Mouse (Mus musculus) intestine, embryonic 15.5 days (tissue): ENCODE measurements around the gene Ptpn14. TPM values are rescaled to one million over a fixed set of nuclear protein-coding genes. Genes with fewer than 3 reads are reported as not detected.

Experiments
- ATAC-seq: fragments of 200-750 bp; cut with Nextera tagmentation; 2 replicates; pipeline ENCODE4 v1.8.0; 2017; ENCODE audit warnings: moderate TSS enrichment, moderate library complexity
- H3K27ac ChIP-seq: fragments of 300-500 bp; sonication (generic); 2 replicates; pipeline ENCODE4 v1.5.1; 2015; ENCODE audit warnings: mild to moderate bottlenecking, inconsistent platforms
- H3K27me3 ChIP-seq: fragments of 300-500 bp; sonication (generic); replicated peaks from 2 replicates; pipeline ENCODE4 v1.6.1; 2015; ENCODE audit warnings: inconsistent platforms
- H3K36me3 ChIP-seq: fragments of 300-500 bp; sonication (generic); 2 replicates; pipeline ENCODE4 v1.6.1; 2015; ENCODE audit warnings: inconsistent platforms
- H3K4me1 ChIP-seq: fragments of 300-500 bp; sonication (generic); replicated peaks from 2 replicates; pipeline ENCODE4 v1.6.1; 2015; ENCODE audit warnings: inconsistent platforms
- H3K4me2 ChIP-seq: fragments of 300-500 bp; sonication (generic); replicated peaks from 2 replicates; pipeline ENCODE4 v1.6.1; 2015; ENCODE audit warnings: mild to moderate bottlenecking, inconsistent platforms
- H3K4me3 ChIP-seq: fragments of 300-500 bp; sonication (generic); replicated peaks from 2 replicates; pipeline ENCODE4 v1.5.1; 2015; ENCODE audit warnings: inconsistent platforms
- H3K9ac ChIP-seq: fragments of 300-500 bp; sonication (generic); 2 replicates; pipeline ENCODE4 v1.6.1; 2015; ENCODE audit warnings: inconsistent platforms
- H3K9me3 ChIP-seq: fragments of 300-500 bp; sonication (generic); 2 replicates; pipeline ENCODE4 v1.6.1; 2016; ENCODE audit warnings: inconsistent platforms
- WGBS: fragments of 180-500 bp; shearing (Covaris S2); methylation state at CpG from one replicate; pipeline ENCODE4 v1.1.7; 2015; 5-methylcytosine and 5-hydroxymethylcytosine counted together
- polyA plus RNA-seq: library from polyadenylated mRNA; unstranded; fragments of >200 nt; fragmentation: Nextera tagmentation; extraction: Ambion mirVana; gene quantifications from 2 replicates; pipeline ENCODE4 v1.2.1, GENCODE M21; 2015

Ptpn14 gene
- polyA plus RNA-seq, 1 experiment from 2014 or later: 6.2 TPM

- no peak overlapping the region for H3K27ac ChIP-seq
- no peaks in the 10 kb centered on the region for H3K9me3 ChIP-seq
- no peak overlapping the region for H3K4me2 ChIP-seq
- no peaks in the 10 kb centered on the region for H3K36me3 ChIP-seq
- no peak for ATAC-seq
- WGBS: 89% methylated on average over 9 of the region's 9 CpGs
- H3K4me3 ChIP-seq: no peak overlapping the region
- no peaks in the 10 kb centered on the region for H3K4me1 ChIP-seq
- H3K9ac ChIP-seq: no peak overlapping the region
- no peaks in the 10 kb centered on the region for H3K27me3 ChIP-seq
Measured at GRCm38 (mm10) chr1:189902413-189902812, 174.3 kb downstream of the Ptpn14 start.

- Histone ChIP-seq H3K9ac (no peak overlapping the region), H3K4me1 (no peaks in the 10 kb centered on the region), H3K27ac (no peak overlapping the region), H3K36me3 (peaks cover 3% of the 10 kb centered on the region; the same call in 1 of the 2 replicates), H3K4me3 (no peak overlapping the region), H3K4me2 (no peak overlapping the region), H3K9me3 (no peaks in the 10 kb centered on the region), H3K27me3 (no peaks in the 10 kb centered on the region)
- no peak for ATAC-seq
- 83% methylated on average over 11 of the region's 11 CpGs for WGBS
Measured at GRCm38 (mm10) chr1:189903169-189903568, 175.1 kb downstream of the Ptpn14 start.

GRCm38 (mm10) chr1:189910685-189911345 lies 182.7 kb downstream of the Ptpn14 start:
- Histone ChIP-seq H3K27ac (no peak overlapping the region), H3K27me3 (no peaks in the 10 kb centered on the region), H3K36me3 (peaks cover 10% of the 10 kb centered on the region; the same call in 1 of the 2 replicates), H3K9me3 (no peaks in the 10 kb centered on the region), H3K9ac (no peak overlapping the region), H3K4me3 (no peak overlapping the region), H3K4me1 (0 out of 2 replicates have a peak, but pooled peaks cover 3% of the 10 kb centered on the region), H3K4me2 (no peak overlapping the region)
- 65% methylated on average over 13 of the region's 13 CpGs for WGBS
- ATAC-seq: no peak

GRCm38 (mm10) chr1:189913093-189913760 lies 185.2 kb downstream of the Ptpn14 start:
- Histone ChIP-seq H3K4me2 (no peak overlapping the region), H3K4me1 (0 out of 2 replicates have a peak, but pooled peaks cover 3% of the 10 kb centered on the region), H3K27me3 (no peaks in the 10 kb centered on the region), H3K27ac (no peak overlapping the region), H3K9me3 (no peaks in the 10 kb centered on the region), H3K9ac (no peak overlapping the region), H3K36me3 (0 out of 2 replicates have a peak, but pooled peaks cover 8% of the 10 kb centered on the region), H3K4me3 (no peak overlapping the region)
- ATAC-seq: no peak
- WGBS: 82% methylated on average over 21 of the region's 21 CpGs

GRCm38 (mm10) chr1:189916422-189917125 lies 188.5 kb downstream of the Ptpn14 start:
- Histone ChIP-seq H3K27me3 (no peaks in the 10 kb centered on the region), H3K9ac (no peak overlapping the region), H3K27ac (no peak overlapping the region), H3K4me1 (peaks cover 12% of the 10 kb centered on the region), H3K4me3 (no peak overlapping the region), H3K9me3 (no peaks in the 10 kb centered on the region), H3K36me3 (0 out of 2 replicates have a peak, but pooled peaks cover 8% of the 10 kb centered on the region), H3K4me2 (no peak overlapping the region)
- no peak for ATAC-seq
- WGBS: 75% methylated on average over 10 of the region's 10 CpGs

GRCm38 (mm10) chr1:189917126-189917500 lies 189.0 kb downstream of the Ptpn14 start:
- Histone ChIP-seq H3K27me3 (no peaks in the 10 kb centered on the region), H3K4me1 (peaks cover 12% of the 10 kb centered on the region), H3K4me2 (no peak overlapping the region), H3K36me3 (0 out of 2 replicates have a peak, but pooled peaks cover 8% of the 10 kb centered on the region), H3K9me3 (no peaks in the 10 kb centered on the region), H3K27ac (no peak overlapping the region), H3K4me3 (no peak overlapping the region), H3K9ac (no peak overlapping the region)
- WGBS: 53% methylated on average over 4 of the region's 4 CpGs
- no peak for ATAC-seq

- Histone ChIP-seq H3K4me3 (no peak overlapping the region), H3K9me3 (no peaks in the 10 kb centered on the region), H3K36me3 (no peaks in the 10 kb centered on the region), H3K4me1 (peaks cover 12% of the 10 kb centered on the region), H3K27me3 (no peaks in the 10 kb centered on the region), H3K9ac (no peak overlapping the region), H3K27ac (no peak overlapping the region), H3K4me2 (no peak overlapping the region)
- no peak for ATAC-seq
- 82% methylated on average over 3 of the region's 3 CpGs for WGBS
Measured at GRCm38 (mm10) chr1:189919756-189920155, 191.7 kb downstream of the Ptpn14 start.

GRCm38 (mm10) chr1:189920701-189921567 lies 192.9 kb downstream of the Ptpn14 start:
- Histone ChIP-seq H3K9ac (peak overlapping the region; percentile 88), H3K4me2 (peak overlapping the region; percentile 87), H3K4me3 (peak overlapping the region; percentile 91), H3K36me3 (no peaks in the 10 kb centered on the region), H3K27ac (peak overlapping the region; percentile 68; the same call in 1 of the 2 replicates), H3K4me1 (peaks cover 12% of the 10 kb centered on the region), H3K9me3 (no peaks in the 10 kb centered on the region), H3K27me3 (no peaks in the 10 kb centered on the region)
- peak; percentile 26 for ATAC-seq
- WGBS: 36% methylated on average over 28 of the region's 28 CpGs

GRCm38 (mm10) chr1:189921568-189921817 lies 193.4 kb downstream of the Ptpn14 start:
- WGBS: 2% methylated on average over 4 of the region's 4 CpGs
- no peaks in the 10 kb centered on the region for H3K36me3 ChIP-seq
- peaks cover 12% of the 10 kb centered on the region for H3K4me1 ChIP-seq
- no peak for ATAC-seq
- H3K27ac ChIP-seq: peak overlapping the region; percentile 68; the same call in 1 of the 2 replicates
- H3K4me2 ChIP-seq: peak overlapping the region; percentile 87
- H3K4me3 ChIP-seq: peak overlapping the region; percentile 91
- no peaks in the 10 kb centered on the region for H3K27me3 ChIP-seq
- peak overlapping the region; percentile 88 for H3K9ac ChIP-seq
- no peaks in the 10 kb centered on the region for H3K9me3 ChIP-seq

- Histone ChIP-seq H3K27me3 (no peaks in the 10 kb centered on the region), H3K9me3 (no peaks in the 10 kb centered on the region), H3K4me2 (peak within 1 kb of the TSS; percentile 87), H3K36me3 (no peaks in the 10 kb centered on the region), H3K27ac (peak within 1 kb of the TSS; percentile 68; the same call in 1 of the 2 replicates), H3K9ac (peak within 1 kb of the TSS; percentile 88), H3K4me3 (peak within 1 kb of the TSS; percentile 91), H3K4me1 (peaks cover 12% of the 10 kb centered on the region)
- ATAC-seq: peak; percentile 95
- WGBS: under 1% methylated on average over 68 of the region's 90 CpGs
Measured at GRCm38 (mm10) chr1:189921818-189922592, 193.9 kb downstream of the Ptpn14 start, which contains the start of gene Smyd2. TSS of gene Smyd2 (minus strand) at chr1:189922363.

- H3K4me3 ChIP-seq: peak overlapping the region; percentile 91
- H3K27me3 ChIP-seq: no peaks in the 10 kb centered on the region
- H3K36me3 ChIP-seq: no peaks in the 10 kb centered on the region
- ATAC-seq: peak; percentile 31
- H3K9me3 ChIP-seq: no peaks in the 10 kb centered on the region
- H3K4me2 ChIP-seq: peak overlapping the region; percentile 87
- WGBS: 18% methylated on average over 9 of the region's 9 CpGs
- peak overlapping the region; percentile 88 for H3K9ac ChIP-seq
- H3K27ac ChIP-seq: no peak overlapping the region; the same call in 1 of the 2 replicates
- peaks cover 12% of the 10 kb centered on the region for H3K4me1 ChIP-seq
Measured at GRCm38 (mm10) chr1:189922721-189923120, 194.7 kb downstream of the Ptpn14 start.
